Mouse (Mus musculus) gastrocnemius, adult 8-10 months (tissue): ENCODE data around the gene Gpr4. TPM values are rescaled to one million over a fixed set of nuclear protein-coding genes. Genes with fewer than 3 reads are reported as not detected.

Experiments
- DNase-seq, 2 experiments: peaks; one replicate each; pipeline ENCODE4 v3.0.0; 2022; ENCODE audit warnings: low spot score in 2 of 2
- total RNA-seq, 4 experiments: library from RNA; stranded (reverse); gene quantifications; 2 replicates each; pipeline ENCODE4 v1.2.4; 2022

Gpr4 gene
- total RNA-seq, 4 experiments from 2014 or later: 0.72 to 1.7 (median 1.2) TPM

DNA sequence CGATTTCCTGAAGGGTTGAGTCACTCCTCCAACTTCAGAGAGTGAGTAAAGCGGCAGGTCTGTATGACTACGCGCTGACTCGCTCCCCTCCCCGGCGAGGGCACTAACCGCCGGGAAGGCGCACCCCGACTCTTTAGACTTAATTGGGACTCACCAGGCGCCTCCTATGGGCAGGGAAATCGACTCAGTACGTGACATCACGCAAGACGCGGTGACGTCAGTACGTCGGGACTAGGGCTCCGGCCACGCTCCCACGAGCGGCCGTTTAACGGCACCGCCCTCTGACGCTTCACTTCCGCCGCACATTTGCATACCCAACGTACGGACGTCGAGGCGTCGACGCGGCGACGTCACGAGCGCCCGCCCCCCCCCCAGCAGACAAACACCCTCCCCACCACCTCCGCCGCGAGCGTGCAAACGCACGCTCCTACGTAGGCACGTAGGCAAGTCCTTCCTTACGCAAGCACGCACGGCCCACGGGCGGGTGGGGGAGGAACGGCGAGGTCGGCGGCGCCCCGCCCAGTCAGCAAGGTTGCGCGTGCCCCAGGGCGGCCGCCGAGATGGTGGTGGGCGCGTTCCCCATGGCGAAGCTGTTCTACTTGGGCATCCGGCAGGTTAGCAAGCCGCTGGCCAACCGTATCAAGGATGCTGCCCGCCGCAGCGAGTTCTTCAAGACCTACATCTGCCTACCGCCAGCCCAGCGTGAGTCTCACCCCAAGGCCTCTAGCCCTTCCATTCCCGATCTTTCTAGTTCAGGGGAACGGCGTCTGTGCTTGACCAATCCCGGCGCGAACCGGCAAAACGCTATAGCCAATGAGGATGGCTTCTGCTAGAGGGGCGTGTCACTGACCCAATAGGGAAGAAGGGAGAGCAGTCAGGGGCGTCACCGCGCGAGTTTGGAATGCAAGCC, 15.8 kb downstream of the Gpr4 start, which contains the start of gene Opa3:
Gene Opa3 (plus strand): TSS at position 452 of the 910 bp plus-strand sequence.
- DNase-seq: peak; percentile 99

DNA sequence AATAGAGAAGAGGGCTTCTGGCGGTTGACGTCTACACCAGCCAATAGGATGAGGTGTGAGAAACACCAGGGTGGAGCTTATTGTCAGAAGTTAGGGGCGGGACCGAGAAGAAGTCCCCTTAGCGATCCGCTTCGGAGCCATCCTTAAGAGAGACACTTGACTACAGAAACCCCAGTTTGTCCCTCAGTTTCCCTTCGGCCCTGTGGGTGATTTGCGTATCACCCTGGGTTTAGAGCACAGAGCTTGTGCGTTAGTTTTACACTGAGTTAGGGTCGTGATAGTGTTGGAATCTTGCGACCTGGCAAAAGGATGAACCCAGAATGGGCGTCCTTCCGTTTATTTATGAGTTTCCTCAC, 16.4 kb downstream of the Gpr4 start:
- DNase-seq: no peak

DNA sequence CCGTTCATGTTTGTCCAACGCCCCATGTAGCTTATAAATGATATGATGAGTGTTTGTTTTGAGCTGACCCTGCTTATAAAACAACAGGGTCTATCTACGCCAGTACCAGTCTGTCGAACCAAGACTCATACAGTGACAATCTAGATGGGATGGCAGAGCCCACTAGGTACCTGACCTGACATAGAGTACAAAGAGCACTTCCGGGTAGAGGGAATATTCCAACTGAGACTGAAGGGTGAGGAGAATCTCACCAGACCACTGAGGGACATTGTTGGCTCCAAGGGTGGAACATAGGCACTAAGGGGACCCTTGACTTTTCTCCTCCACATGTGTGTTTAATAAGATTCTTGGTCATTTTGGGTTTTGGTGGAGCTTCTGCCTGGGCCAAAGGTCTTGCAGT, 17.1 kb downstream of the Gpr4 start:
- no peak for DNase-seq

DNA sequence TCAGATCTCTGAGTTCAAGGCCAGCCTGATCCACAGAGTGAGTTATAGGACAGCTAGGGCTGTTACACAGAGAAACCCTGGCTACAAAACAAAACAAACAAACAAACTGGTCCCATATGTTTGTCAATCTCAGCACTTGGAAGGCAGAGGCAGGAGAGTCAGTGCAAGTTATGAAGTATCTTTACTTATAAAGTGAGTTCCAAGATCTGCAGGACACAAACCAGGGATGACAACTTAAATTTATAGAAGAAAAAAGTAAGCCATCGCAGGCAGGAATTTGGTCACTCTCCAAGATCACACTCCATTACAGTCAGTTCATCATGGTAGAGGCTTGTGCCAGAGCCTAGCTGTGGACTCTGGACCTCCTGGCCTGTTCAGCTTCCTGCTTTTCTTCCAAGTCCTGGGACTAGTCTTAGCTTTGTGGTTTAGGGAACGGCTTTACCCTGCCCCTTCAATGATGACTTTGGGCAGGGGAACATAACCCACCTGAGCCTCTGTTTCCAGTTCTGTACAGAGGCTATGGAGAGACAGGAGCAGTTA, 17.8 kb downstream of the Gpr4 start:
- no peak for DNase-seq

DNA sequence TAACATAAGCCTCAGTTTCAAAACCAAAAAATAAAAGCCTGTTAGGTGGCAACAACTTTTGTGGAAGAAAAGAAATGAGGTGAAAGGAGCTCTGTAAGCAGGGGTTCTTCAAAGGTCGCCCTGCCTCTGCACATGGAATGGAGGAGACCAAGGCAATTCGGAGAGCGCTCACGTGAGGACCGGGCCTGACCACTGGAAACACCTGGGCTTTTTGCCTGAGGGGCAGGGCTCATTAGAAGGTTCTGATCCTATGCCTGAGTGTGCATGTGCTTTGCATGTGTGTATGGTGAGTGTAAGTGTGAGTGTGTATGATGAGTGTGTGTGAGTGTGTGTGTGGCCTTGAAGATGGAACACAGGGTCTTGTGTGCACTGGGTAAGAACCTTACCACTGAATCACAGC, 18.6 kb downstream of the Gpr4 start:
- no peak for DNase-seq

DNA sequence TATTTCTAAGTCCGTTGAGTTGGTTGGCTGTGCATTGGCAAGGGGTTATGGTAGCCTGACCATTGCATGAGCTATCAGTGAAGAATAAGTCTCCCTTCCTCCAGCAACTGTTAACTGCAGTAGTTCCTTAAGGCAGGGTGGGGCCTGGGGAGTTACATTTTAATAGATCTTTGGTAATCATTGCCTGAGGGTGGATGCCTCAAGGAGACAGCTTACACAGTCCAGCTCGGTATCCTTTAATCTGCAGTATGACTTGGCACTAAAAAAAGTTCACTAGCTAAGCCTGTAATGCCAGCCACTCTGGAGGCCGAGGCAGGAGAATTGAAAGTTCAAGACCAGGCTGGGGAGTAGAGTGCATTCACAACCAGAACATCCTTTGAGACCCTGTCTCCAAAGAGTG, 19.5 kb downstream of the Gpr4 start:
- no peak for DNase-seq

DNA sequence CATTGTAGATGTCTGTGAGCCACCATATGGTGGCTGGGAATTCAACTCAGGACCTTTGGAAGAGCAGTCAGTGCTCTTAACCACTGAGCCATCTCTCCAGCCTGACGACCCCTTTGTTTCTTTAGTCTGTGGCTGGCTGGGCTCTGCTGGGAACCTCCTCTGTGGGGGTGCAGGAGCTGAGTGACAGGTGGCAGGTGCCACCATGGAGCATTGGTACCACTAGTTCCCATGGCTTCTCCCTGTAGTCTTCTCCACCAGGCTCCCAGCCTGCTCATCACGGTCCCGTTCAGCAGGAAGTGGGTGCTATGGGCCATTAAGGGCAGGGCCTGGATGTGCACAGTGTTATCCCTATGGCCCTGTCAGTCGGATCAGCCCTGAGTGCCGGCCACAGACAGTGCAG, 22.3 kb downstream of the Gpr4 start:
- DNase-seq: no peak

DNA sequence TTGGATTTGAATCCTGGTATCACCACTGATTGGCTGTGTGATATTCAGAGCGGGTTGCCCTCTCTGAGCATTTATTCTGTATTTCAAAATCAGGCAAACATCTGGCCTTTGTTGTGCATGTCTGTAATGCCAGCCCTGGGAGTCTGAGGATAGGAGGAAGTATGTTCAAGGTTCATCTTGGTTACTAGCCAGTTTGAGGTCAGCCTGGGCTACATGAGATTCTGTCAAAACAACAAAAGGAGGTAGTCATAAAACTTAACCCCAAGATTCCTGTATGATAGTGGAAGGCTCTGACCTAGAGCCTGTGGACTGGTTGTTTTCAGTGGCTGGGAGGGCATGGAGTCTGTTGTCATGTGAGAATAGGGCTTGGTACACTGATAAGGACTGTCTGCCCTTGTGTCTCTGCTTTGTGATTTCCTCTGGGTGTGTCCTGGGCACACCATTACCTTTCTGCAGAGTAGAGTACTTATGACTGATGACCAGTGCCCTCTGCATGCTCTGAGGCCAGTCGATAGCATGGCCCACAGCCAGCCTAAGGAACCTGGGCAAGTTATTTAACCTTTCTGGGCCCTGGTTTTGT, 22.8 kb downstream of the Gpr4 start:
- no peak for DNase-seq

DNA sequence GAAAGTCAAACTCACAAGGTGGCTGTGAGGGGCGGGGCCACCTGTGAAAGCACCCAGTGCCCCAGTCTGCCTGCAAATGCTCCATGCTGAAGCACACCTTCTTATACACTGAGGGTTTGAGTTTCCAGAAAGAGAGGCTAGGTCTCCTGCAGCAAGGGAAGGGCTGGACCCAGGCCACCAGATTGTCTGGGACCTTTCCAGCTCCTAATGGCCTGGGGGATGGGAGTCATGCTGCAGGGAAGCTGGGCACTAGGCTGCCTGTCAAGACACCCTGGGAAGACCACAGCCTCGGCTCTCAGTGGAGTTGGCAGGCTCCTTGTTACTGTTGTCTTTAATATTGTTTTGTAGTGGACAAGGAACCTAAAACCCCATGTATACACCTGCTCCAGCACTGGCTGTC, 24.1 kb downstream of the Gpr4 start:
- DNase-seq: no peak

DNA sequence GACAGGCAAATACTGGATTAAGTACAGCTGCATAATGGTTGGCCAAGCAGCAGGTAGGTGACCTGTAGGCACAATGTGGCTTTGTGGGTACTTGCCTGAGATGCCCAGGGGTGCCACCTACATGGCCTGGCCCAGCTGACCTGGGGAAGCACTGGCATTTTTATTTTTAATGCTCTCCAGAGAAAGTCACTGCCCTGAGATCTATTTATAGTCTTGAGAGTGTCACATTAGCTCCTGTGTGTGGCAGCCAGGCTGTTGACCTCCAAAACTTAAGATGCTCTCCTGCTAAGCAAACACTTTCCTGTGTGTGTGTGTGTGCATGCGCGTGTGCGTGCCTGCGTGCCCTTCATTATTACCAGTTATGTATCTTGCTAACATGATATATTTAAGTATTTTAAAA, 26.0 kb downstream of the Gpr4 start:
- peak in 1 of 2 experiments; percentile 38 for DNase-seq

DNA sequence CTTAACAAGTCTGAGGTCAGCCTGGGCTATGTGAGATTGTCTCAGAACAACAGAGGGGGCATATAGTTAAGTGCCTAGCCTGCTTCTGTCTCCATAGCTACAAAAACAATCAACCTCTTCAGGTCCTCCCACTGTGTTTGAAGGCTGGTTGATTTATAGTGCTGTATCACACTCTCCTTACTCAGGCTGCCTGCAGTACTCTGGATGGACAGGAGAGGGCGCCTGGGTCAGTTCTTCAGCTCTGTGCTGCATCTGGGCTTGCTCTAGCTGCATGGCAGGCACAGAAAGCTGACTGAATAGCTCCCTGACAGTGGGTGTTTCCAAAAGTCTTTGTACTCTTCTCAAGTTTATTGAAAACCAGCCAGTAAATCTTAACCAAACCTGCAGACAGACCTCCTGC, 27.1 kb downstream of the Gpr4 start:
- peak; percentile 88 for DNase-seq

DNA sequence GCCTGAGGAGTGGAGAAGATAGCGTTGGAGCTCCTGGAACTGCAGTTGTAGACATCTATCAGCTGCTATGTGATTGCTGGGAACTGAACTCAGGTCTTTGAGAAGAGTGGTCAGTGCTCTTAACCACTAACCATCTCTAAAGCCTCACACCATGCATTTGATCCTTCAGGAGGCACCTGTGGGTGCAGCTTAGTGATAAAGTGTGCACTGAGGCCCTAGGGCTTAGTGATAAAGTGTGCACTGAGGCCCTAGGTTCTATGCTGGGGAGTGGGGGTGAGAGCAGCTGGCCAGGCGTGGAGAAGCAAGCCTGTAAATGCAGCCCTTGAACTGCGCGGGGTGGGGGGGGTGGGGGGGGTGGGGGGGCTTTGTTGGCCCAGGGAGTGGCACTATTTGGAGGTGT, 27.6 kb downstream of the Gpr4 start:
- DNase-seq: no peak

DNA sequence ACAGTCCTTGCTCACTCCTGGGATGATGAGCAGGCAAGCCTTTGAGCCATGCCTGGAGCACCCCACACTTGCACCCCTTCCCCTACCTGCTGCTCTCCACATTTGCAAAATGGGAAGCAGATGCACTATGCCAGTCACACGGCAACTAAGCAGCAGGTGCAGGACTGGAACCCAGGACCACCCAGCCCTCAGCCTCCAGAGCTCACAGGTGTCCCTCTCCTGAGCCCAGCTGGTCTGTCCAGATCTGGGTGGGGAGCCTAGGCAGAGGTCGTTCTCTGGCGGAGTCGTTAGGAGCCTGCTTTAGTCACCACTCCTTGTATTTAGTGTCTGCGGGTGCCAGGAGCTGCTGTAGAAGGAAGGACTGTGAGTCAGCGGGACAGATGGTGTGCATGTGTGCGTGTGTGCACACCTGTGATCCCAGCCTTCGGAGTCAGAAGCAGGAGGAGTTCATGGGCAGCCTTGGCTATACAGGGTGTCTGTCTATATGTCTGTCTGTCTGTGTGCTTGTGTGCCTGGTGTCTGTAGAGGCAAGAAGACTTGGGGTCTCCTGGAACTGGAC, 28.6 kb downstream of the Gpr4 start:
- no peak for DNase-seq

DNA sequence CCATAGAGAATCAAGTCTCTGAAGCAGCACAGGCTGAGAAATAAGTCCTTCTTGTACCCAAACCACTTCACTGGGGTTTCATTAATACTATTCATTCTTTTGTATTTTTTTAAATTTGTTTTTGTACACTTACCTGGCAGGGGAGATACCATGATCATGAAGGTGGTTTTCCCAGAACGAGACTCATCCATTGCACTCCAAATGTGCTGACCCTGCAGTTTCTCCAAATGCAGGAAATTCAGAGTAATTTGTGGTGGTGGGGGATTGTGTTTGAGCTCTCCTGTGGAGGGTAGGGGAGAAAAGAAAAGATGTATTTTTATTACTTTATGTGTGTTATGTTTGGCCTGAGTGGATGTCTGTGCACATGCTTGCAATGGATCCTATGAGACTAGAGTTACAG, 29.7 kb downstream of the Gpr4 start:
- no peak for DNase-seq

DNA sequence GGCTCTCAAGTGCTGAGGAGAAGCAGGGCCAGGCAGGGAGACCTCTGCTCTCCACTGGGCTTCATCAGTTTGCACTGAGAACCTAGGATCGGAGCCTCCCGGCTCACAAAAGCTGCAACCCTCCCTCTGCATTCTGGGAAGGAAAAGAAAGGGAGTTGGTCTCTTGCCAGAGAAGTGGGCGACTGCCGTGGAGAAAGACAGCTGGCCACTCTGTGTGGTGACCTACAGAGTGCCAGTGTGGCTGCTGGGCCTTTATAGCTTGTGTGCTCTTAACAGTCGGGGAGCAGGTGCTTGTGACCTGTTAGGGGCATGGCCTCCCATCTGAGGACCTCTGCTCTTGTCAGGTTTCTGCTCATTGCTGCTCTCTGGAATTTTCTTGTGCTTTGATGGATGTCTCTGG, 31.5 kb downstream of the Gpr4 start:
- DNase-seq: no peak

DNA sequence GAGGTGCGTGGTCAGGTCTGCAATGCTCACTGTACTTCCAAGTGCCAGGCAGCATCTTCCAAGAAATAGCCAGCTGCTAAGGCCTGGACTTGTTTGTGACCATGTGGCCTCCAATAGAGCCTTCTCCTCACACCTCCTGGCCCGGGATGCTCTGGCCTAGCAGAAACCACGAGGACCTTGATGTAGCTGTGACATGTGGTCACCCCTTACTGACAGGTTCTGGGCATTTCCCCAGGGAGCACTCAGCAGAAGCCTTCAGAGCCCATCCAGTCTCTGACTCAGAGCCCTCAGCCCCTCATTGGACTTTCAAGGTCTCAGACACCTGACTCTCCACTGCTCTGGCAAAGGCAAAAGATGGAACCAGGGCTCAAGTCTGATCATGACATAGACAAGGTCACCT, 32.7 kb downstream of the Gpr4 start:
- DNase-seq: no peak

DNA sequence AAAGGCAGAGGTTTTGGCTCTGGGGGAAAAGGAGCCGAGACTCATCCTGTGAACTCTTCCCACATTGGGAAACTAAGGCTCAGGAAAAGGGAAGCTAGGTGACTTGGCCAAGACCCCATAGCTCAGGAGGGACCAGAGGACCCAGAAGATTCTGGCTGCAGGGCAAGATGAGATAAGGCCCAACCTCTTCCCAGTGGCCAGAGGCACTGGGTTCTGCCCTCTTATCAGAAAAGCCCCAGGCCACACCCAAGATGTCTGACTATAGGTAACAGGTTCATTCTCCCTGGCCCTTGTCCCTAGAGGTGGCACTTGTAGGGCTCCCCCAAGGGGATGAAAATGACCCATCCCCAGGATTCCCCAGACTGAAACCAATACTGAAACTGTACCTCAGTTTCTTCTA, 34.5 kb downstream of the Gpr4 start:
- DNase-seq: no peak

DNA sequence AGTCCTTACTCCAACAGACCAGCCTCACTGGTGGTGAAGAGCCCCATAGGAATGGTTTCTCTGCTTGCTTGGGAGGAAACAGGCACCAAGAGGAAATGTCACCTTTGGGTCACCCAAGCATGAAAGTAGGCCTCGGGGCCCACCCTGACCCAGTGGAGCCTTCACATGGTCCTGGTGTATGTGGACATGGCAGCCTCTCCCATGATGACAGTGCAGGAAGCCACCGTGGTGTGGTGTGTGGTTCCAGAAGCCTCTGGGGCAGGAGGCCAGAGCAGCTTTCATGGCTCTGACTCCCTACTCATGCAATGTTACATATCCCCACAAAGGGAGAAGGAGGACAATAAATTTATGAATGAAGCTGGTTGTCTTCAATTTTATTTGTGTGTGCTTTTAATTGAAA, 35.2 kb downstream of the Gpr4 start:
- no peak for DNase-seq

DNA sequence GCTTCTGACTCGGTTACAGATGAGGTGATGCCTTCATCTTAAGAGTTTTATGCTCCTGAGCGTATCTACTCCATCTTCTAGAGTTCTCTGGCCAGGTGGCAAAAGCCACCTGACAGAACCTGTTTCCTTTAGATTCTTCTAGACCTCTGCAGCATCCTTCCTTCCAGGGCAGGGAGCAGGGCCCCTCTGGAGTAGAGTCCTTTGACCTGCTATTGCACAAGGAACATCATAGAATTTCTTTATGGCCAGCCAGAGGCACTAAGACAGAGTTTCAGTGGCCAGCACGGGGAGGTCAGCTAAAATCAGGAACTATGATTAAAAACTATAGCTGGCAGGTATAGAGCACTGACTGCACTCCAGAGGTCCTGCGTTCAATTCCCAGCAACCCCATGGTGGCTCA, 39.7 kb downstream of the Gpr4 start:
- DNase-seq: no peak

DNA sequence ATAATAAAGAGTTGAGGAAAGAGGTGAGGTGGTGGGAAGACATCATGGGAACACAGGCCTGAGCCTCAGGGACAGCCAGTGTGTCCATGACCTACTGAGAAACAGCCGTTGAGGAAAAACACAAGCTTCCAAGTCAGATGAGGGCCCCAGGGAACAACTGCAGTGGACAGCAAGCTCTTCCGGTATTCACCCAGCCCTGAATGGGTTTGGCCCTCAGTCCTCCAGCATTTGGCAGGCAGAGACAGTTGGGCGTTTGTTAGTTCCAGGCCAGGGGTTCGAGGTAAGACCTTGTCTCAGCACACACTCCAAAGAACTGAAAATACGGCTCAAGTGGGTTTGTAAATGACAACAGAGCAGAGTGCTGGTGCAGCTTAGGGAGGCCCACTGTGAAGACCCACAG, 41.1 kb downstream of the Gpr4 start:
- no peak for DNase-seq

DNA sequence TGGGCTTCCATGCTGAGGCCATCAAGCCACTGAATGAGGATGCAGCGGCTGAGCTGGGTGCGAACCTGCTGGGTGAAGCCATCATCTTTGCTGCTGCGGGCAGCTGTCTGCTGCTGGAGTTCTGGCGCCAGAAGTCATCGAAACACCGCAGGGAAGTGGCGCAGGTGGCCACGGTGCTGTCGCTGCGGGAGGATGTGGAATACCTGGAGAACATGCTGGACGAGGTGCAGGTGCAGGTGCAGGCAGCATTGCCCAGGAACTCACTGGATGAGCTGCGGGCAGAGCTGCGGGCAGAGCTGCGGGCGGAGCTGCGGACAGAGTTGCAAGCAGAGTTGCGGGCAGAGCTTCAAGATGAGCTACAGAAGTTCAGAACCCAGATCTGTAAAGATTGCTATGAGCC, 43.1 kb downstream of the Gpr4 start:
- no peak for DNase-seq

DNA sequence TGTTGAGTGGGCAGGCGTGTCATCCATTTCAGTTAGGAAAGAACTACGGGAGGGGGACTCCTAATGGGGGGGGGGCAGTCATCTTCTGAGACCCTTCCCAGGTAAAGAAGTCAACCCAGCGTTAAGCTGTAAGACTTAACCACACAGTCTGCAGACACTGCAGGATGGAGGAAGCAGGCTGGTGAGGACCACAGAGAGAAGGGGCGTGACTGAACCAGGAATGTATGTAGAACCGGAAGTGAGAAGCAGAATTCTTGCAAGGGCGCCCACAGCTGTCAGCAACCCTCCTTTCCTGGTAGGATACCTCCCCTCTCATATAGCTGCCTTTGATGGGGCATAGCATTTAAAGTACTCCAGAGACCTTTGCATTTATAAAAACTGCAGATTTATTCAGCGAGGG, 44.2 kb downstream of the Gpr4 start:
- no peak for DNase-seq
